Mouse (Mus musculus): ENCODE results near the gene Frmpd2.

Frmpd2 gene

GRCm38 (mm10) chr14:33607431-33607830 is 135.9 kb downstream of the Frmpd2 start:
- no peak for DNase-seq (ENCODE audit: low read depth, low spot score)

Measured in WW6 (cell line).